Mouse (Mus musculus) intestine, embryonic 14.5 days (tissue): ENCODE results near the gene Kank1. TPM values are rescaled to one million over a fixed set of nuclear protein-coding genes. Genes with fewer than 3 reads are reported as not detected.

Source experiments
- ATAC-seq: fragments of 200-750 bp; cut with Nextera tagmentation; replicated peaks from 2 replicates; pipeline ENCODE4 v1.8.0; 2017; ENCODE audit warnings: low read depth, moderate number of reproducible peaks, moderate TSS enrichment, moderate library complexity; ENCODE audit not compliant: low FRiP score, low TSS enrichment
- DNase-seq: peaks from one replicate; pipeline ENCODE4 v3.0.0-alpha.2; 2018; ENCODE audit warnings: low spot score
- H3K27ac ChIP-seq: fragments of 300-500 bp; sonication (generic); 2 replicates; pipeline ENCODE4 v1.5.1; 2014; ENCODE audit warnings: low read depth, mild to moderate bottlenecking, control low read depth
- H3K27me3 ChIP-seq: fragments of 300-500 bp; sonication (generic); replicated peaks from 2 replicates; pipeline ENCODE4 v1.6.1; 2014; ENCODE audit warnings: low read length, control low read depth; ENCODE audit not compliant: control insufficient read depth, insufficient read depth
- H3K36me3 ChIP-seq: fragments of 300-500 bp; sonication (generic); 2 replicates; pipeline ENCODE4 v1.6.1; 2014; ENCODE audit warnings: low read length, control low read depth; ENCODE audit not compliant: control insufficient read depth, insufficient read depth
- H3K4me1 ChIP-seq: fragments of 300-500 bp; sonication (generic); replicated peaks from 2 replicates; pipeline ENCODE4 v1.6.1; 2014; ENCODE audit warnings: low read length, control low read depth, mixed read lengths; ENCODE audit not compliant: control insufficient read depth, insufficient read depth
- H3K4me2 ChIP-seq: fragments of 300-500 bp; sonication (generic); 2 replicates; pipeline ENCODE4 v1.6.1; 2014; ENCODE audit warnings: low read length
- H3K4me3 ChIP-seq: fragments of 300-500 bp; sonication (generic); 2 replicates; pipeline ENCODE4 v1.5.1; 2014; ENCODE audit warnings: low read depth, low read length, control low read depth, mixed read lengths
- H3K9ac ChIP-seq: fragments of 300-500 bp; sonication (generic); 2 replicates; pipeline ENCODE4 v1.6.1; 2014; ENCODE audit warnings: mild to moderate bottlenecking, low read length
- H3K9me3 ChIP-seq: fragments of 300-500 bp; sonication (generic); 2 replicates; pipeline ENCODE4 v1.6.1; 2016; ENCODE audit warnings: low read length, control low read depth; ENCODE audit not compliant: control insufficient read depth
- WGBS: fragments of 180-500 bp; shearing (Covaris S2); extraction: QIAGEN DNeasy Blood & Tissue Kit; methylation state at CpG from one replicate; pipeline ENCODE4 v1.1.7; 2014; 5-methylcytosine and 5-hydroxymethylcytosine counted together
- polyA plus RNA-seq: library from polyadenylated mRNA; unstranded; fragments of >200 nt; fragmentation: Nextera tagmentation; extraction: Ambion mirVana; gene quantifications from 2 replicates; pipeline ENCODE4 v1.2.1, GENCODE M21; 2014

The Kank1 gene
- polyA plus RNA-seq, 1 experiment from 2014 or later, result 17.7 TPM

- H3K4me2 ChIP-seq, result no peak overlapping the region
- H3K4me1 ChIP-seq, result no peaks in the 10 kb centered on the region
- ATAC-seq, result no peak
- H3K9me3 ChIP-seq, result no peaks in the 10 kb centered on the region
- no peak overlapping the region for H3K9ac ChIP-seq
- peak; percentile 84 for DNase-seq
- no peaks in the 10 kb centered on the region for H3K27me3 ChIP-seq
- no peak overlapping the region for H3K4me3 ChIP-seq
- H3K27ac ChIP-seq, result no peak overlapping the region
- WGBS, result 24% methylated on average over 7 of the region's 7 CpGs
- no peaks in the 10 kb centered on the region for H3K36me3 ChIP-seq
These were observed 208.3 kb downstream of the Kank1 start for GRCm38 (mm10) chr19:25445054-25445453.

- Histone ChIP-seq H3K9ac (no peak overlapping the region), H3K27me3 (no peaks in the 10 kb centered on the region), H3K4me3 (no peak overlapping the region), H3K4me2 (no peak overlapping the region), H3K27ac (no peak overlapping the region), H3K4me1 (no peaks in the 10 kb centered on the region), H3K36me3 (no peaks in the 10 kb centered on the region), H3K9me3 (no peaks in the 10 kb centered on the region)
- no peak for ATAC-seq
- WGBS, result 61% methylated on average over 8 of the region's 8 CpGs
- no peak for DNase-seq
These were observed 209.1 kb downstream of the Kank1 start for GRCm38 (mm10) chr19:25445842-25446241.

- no peaks in the 10 kb centered on the region for H3K4me1 ChIP-seq
- DNase-seq (no peak), ATAC-seq (no peak)
- H3K4me3 ChIP-seq, result no peak overlapping the region
- H3K27ac ChIP-seq, result no peak overlapping the region
- no peak overlapping the region for H3K9ac ChIP-seq
- no peaks in the 10 kb centered on the region for H3K9me3 ChIP-seq
- no peaks in the 10 kb centered on the region for H3K36me3 ChIP-seq
- no peak overlapping the region for H3K4me2 ChIP-seq
- no peaks in the 10 kb centered on the region for H3K27me3 ChIP-seq
- WGBS, result 73% methylated on average over 2 of the region's 2 CpGs
These were observed 209.9 kb downstream of the Kank1 start for GRCm38 (mm10) chr19:25446683-25447082.

- Histone ChIP-seq H3K4me3 (no peak overlapping the region), H3K9ac (no peak overlapping the region), H3K36me3 (no peaks in the 10 kb centered on the region), H3K27me3 (no peaks in the 10 kb centered on the region), H3K9me3 (no peaks in the 10 kb centered on the region), H3K4me2 (no peak overlapping the region), H3K27ac (no peak overlapping the region), H3K4me1 (no peaks in the 10 kb centered on the region)
- DNase-seq (no peak), ATAC-seq (no peak)
- 46% methylated on average over 5 of the region's 5 CpGs for WGBS
These were observed 210.6 kb downstream of the Kank1 start for GRCm38 (mm10) chr19:25447373-25447772.

- Histone ChIP-seq H3K4me3 (no peak overlapping the region), H3K4me2 (no peak overlapping the region), H3K9me3 (no peaks in the 10 kb centered on the region), H3K36me3 (no peaks in the 10 kb centered on the region), H3K9ac (no peak overlapping the region), H3K27ac (no peak overlapping the region), H3K27me3 (no peaks in the 10 kb centered on the region), H3K4me1 (no peaks in the 10 kb centered on the region)
- ATAC-seq, result peak; percentile 47; the same call in 1 of the 2 replicates
- peak; percentile 62 for DNase-seq
- 48% methylated on average over 11 of the region's 11 CpGs for WGBS
These were observed 214.3 kb downstream of the Kank1 start for GRCm38 (mm10) chr19:25450869-25451629.

GRCm38 (mm10) chr19:25453146-25453545 is 216.4 kb downstream of the Kank1 start:
- no peak for ATAC-seq
- no peaks in the 10 kb centered on the region for H3K4me1 ChIP-seq
- H3K27ac ChIP-seq, result no peak overlapping the region
- no peak overlapping the region for H3K4me2 ChIP-seq
- WGBS, result 78% methylated on average over 5 of the region's 5 CpGs
- no peaks in the 10 kb centered on the region for H3K9me3 ChIP-seq
- no peaks in the 10 kb centered on the region for H3K27me3 ChIP-seq
- no peaks in the 10 kb centered on the region for H3K36me3 ChIP-seq
- no peak overlapping the region for H3K4me3 ChIP-seq
- no peak overlapping the region for H3K9ac ChIP-seq
- no peak for DNase-seq

GRCm38 (mm10) chr19:25460760-25461159 is 224.0 kb downstream of the Kank1 start:
- Histone ChIP-seq H3K4me1 (no peaks in the 10 kb centered on the region), H3K9ac (no peak overlapping the region), H3K9me3 (no peaks in the 10 kb centered on the region), H3K4me3 (no peak overlapping the region), H3K27ac (no peak overlapping the region), H3K4me2 (no peak overlapping the region), H3K27me3 (no peaks in the 10 kb centered on the region), H3K36me3 (no peaks in the 10 kb centered on the region)
- no peak for DNase-seq
- ATAC-seq, result no peak
- 89% methylated on average over 8 of the region's 8 CpGs for WGBS

GRCm38 (mm10) chr19:25461553-25462320 is 225.0 kb downstream of the Kank1 start:
- Histone ChIP-seq H3K36me3 (no peaks in the 10 kb centered on the region), H3K4me2 (no peak overlapping the region), H3K4me3 (no peak overlapping the region), H3K4me1 (no peaks in the 10 kb centered on the region), H3K27ac (no peak overlapping the region), H3K9ac (no peak overlapping the region), H3K27me3 (no peaks in the 10 kb centered on the region), H3K9me3 (no peaks in the 10 kb centered on the region)
- no peak for ATAC-seq
- DNase-seq, result no peak
- 77% methylated on average over 20 of the region's 20 CpGs for WGBS
